Mouse (Mus musculus): ENCODE measurements around the gene Sez6l. TPM values are rescaled to one million over a fixed set of nuclear protein-coding genes. Genes with fewer than 3 reads are reported as not detected.

Gene Sez6l
- polyA plus RNA-seq, 1 experiment from 2014 or later, result 0.75 TPM

GRCm38 (mm10) chr5:112600309-112600939 lies 23.4 kb upstream of the Sez6l start:
- WGBS, result 63% methylated on average over 11 of the region's 11 CpGs
- H3K27me3 ChIP-seq (replicated peaks; ENCODE audit: low read depth, poor library complexity, severe bottlenecking), result no peaks in the 10 kb centered on the region
- H3K27ac ChIP-seq (replicated peaks), result no peak overlapping the region
- no peak overlapping the region for H3K4me3 ChIP-seq
- no peaks in the 10 kb centered on the region for H3K36me3 ChIP-seq (replicated peaks)
- H3K4me1 ChIP-seq, result peaks cover 30% of the 10 kb centered on the region
- no peaks in the 10 kb centered on the region for H3K9me3 ChIP-seq
- no peak for DNase-seq (ENCODE audit: low spot score)

- Histone ChIP-seq H3K4me1 (peaks cover 31% of the 10 kb centered on the region), H3K27me3 (replicated peaks; ENCODE audit: low read depth, poor library complexity, severe bottlenecking) (no peaks in the 10 kb centered on the region), H3K36me3 (replicated peaks) (no peaks in the 10 kb centered on the region), H3K4me3 (no peak overlapping the region), H3K9me3 (no peaks in the 10 kb centered on the region), H3K27ac (replicated peaks) (no peak overlapping the region)
- no peak for DNase-seq (ENCODE audit: low spot score)
- 87% methylated on average over 6 of the region's 6 CpGs for WGBS
Observed at GRCm38 (mm10) chr5:112599538-112600308, 22.7 kb upstream of the Sez6l start.

- Histone ChIP-seq H3K27me3 (replicated peaks; ENCODE audit: low read depth, poor library complexity, severe bottlenecking) (no peaks in the 10 kb centered on the region), H3K4me3 (no peak overlapping the region), H3K9me3 (no peaks in the 10 kb centered on the region), H3K4me1 (peaks cover 18% of the 10 kb centered on the region), H3K36me3 (replicated peaks) (no peaks in the 10 kb centered on the region), H3K27ac (replicated peaks) (no peak overlapping the region)
- DNase-seq (ENCODE audit: low spot score), result no peak
- 88% methylated on average over 6 of the region's 6 CpGs for WGBS
Observed at GRCm38 (mm10) chr5:112597876-112598275, 20.9 kb upstream of the Sez6l start.

GRCm38 (mm10) chr5:112597307-112597706 lies 20.3 kb upstream of the Sez6l start:
- no peak overlapping the region for H3K4me3 ChIP-seq
- 92% methylated on average over 2 of the region's 2 CpGs for WGBS
- H3K9me3 ChIP-seq, result no peaks in the 10 kb centered on the region
- peaks cover 18% of the 10 kb centered on the region for H3K4me1 ChIP-seq
- no peak overlapping the region for H3K27ac ChIP-seq (replicated peaks)
- no peaks in the 10 kb centered on the region for H3K36me3 ChIP-seq (replicated peaks)
- no peak for DNase-seq (ENCODE audit: low spot score)
- H3K27me3 ChIP-seq (replicated peaks; ENCODE audit: low read depth, poor library complexity, severe bottlenecking), result no peaks in the 10 kb centered on the region

- Histone ChIP-seq H3K4me3 (no peak overlapping the region), H3K9me3 (no peaks in the 10 kb centered on the region), H3K27ac (replicated peaks) (no peak overlapping the region), H3K36me3 (replicated peaks) (no peaks in the 10 kb centered on the region), H3K4me1 (peaks cover 18% of the 10 kb centered on the region), H3K27me3 (replicated peaks; ENCODE audit: low read depth, poor library complexity, severe bottlenecking) (no peaks in the 10 kb centered on the region)
- 86% methylated on average over 9 of the region's 9 CpGs for WGBS
- DNase-seq (ENCODE audit: low spot score), result no peak
Observed at GRCm38 (mm10) chr5:112596729-112597128, 19.7 kb upstream of the Sez6l start.

- Histone ChIP-seq H3K27me3 (replicated peaks; ENCODE audit: low read depth, poor library complexity, severe bottlenecking) (no peaks in the 10 kb centered on the region), H3K4me1 (peaks cover 18% of the 10 kb centered on the region), H3K36me3 (replicated peaks) (no peaks in the 10 kb centered on the region), H3K27ac (replicated peaks) (no peak overlapping the region), H3K4me3 (no peak overlapping the region), H3K9me3 (no peaks in the 10 kb centered on the region)
- DNase-seq (ENCODE audit: low spot score), result no peak
- 75% methylated on average over 7 of the region's 7 CpGs for WGBS
Observed at GRCm38 (mm10) chr5:112595701-112596632, 19.0 kb upstream of the Sez6l start.

- H3K4me1 ChIP-seq, result peaks cover 25% of the 10 kb centered on the region
- H3K4me3 ChIP-seq, result no peak overlapping the region
- no peak overlapping the region for H3K27ac ChIP-seq (replicated peaks)
- 71% methylated on average over 1 of the region's 1 CpGs for WGBS
- no peaks in the 10 kb centered on the region for H3K9me3 ChIP-seq
- no peaks in the 10 kb centered on the region for H3K36me3 ChIP-seq (replicated peaks)
- DNase-seq (ENCODE audit: low spot score), result no peak
- peaks cover 7% of the 10 kb centered on the region; the same call in 1 of the 2 replicates for H3K27me3 ChIP-seq (replicated peaks; ENCODE audit: low read depth, poor library complexity, severe bottlenecking)
Observed at GRCm38 (mm10) chr5:112591706-112592105, 14.7 kb upstream of the Sez6l start.

- no peaks in the 10 kb centered on the region for H3K36me3 ChIP-seq (replicated peaks)
- H3K9me3 ChIP-seq, result no peaks in the 10 kb centered on the region
- H3K27ac ChIP-seq (replicated peaks), result no peak overlapping the region
- peaks cover 30% of the 10 kb centered on the region for H3K4me1 ChIP-seq
- peaks cover 35% of the 10 kb centered on the region for H3K27me3 ChIP-seq (replicated peaks; ENCODE audit: low read depth, poor library complexity, severe bottlenecking)
- DNase-seq (ENCODE audit: low spot score), result no peak
- no peak overlapping the region for H3K4me3 ChIP-seq
- 52% methylated on average over 6 of the region's 6 CpGs for WGBS
Observed at GRCm38 (mm10) chr5:112586071-112586470, 9.1 kb upstream of the Sez6l start.

GRCm38 (mm10) chr5:112584155-112584769 lies 7.3 kb upstream of the Sez6l start:
- Histone ChIP-seq H3K4me1 (peaks cover 20% of the 10 kb centered on the region), H3K27ac (replicated peaks) (peak overlapping the region; percentile 80; the same call in 1 of the 2 replicates), H3K9me3 (no peaks in the 10 kb centered on the region), H3K4me3 (no peak overlapping the region), H3K36me3 (replicated peaks) (no peaks in the 10 kb centered on the region), H3K27me3 (replicated peaks; ENCODE audit: low read depth, poor library complexity, severe bottlenecking) (peaks cover 48% of the 10 kb centered on the region)
- DNase-seq (ENCODE audit: low spot score), result no peak
- WGBS, result 92% methylated on average over 4 of the region's 4 CpGs

GRCm38 (mm10) chr5:112583304-112583703 lies 6.3 kb upstream of the Sez6l start:
- H3K36me3 ChIP-seq (replicated peaks), result no peaks in the 10 kb centered on the region
- DNase-seq (ENCODE audit: low spot score), result peak; percentile 73
- no peaks in the 10 kb centered on the region for H3K9me3 ChIP-seq
- H3K27me3 ChIP-seq (replicated peaks; ENCODE audit: low read depth, poor library complexity, severe bottlenecking), result peaks cover 57% of the 10 kb centered on the region
- peaks cover 20% of the 10 kb centered on the region for H3K4me1 ChIP-seq
- H3K27ac ChIP-seq (replicated peaks), result peak overlapping the region; percentile 80
- H3K4me3 ChIP-seq, result no peak overlapping the region
- 38% methylated on average over 9 of the region's 9 CpGs for WGBS

GRCm38 (mm10) chr5:112577750-112578149 lies 765 bp upstream of the Sez6l start:
- Histone ChIP-seq H3K4me3 (peak overlapping the region; percentile 56; the same call in 1 of the 2 replicates), H3K27ac (replicated peaks) (no peak overlapping the region), H3K4me1 (peaks cover 29% of the 10 kb centered on the region), H3K36me3 (replicated peaks) (no peaks in the 10 kb centered on the region), H3K27me3 (replicated peaks; ENCODE audit: low read depth, poor library complexity, severe bottlenecking) (peaks cover 98% of the 10 kb centered on the region), H3K9me3 (no peaks in the 10 kb centered on the region)
- DNase-seq (ENCODE audit: low spot score), result no peak
- WGBS, result 11% methylated on average over 10 of the region's 10 CpGs

All from embryonic facial prominence, embryonic 10.5 days (tissue).